Mouse (Mus musculus) hindbrain, embryonic 12.5 days (tissue): ENCODE measurements around the gene S100a4. TPM values are rescaled to one million over a fixed set of nuclear protein-coding genes. Genes with fewer than 3 reads are reported as not detected.

Experiments used
- polyA plus RNA-seq: library from polyadenylated mRNA; unstranded; fragments of >200 nt; fragmentation: Nextera tagmentation; extraction: Ambion mirVana; gene quantifications from 2 replicates; pipeline ENCODE4 v1.2.1, GENCODE M21; 2016

S100a4 gene
- polyA plus RNA-seq, 1 experiment from 2014 or later: 1.3 TPM

Other genes starting within 250 kb of the S100a4 start
- gene Slc27a3, start 213.8 kb upstream of the S100a4 start, polyA plus RNA-seq: 32.9 and 35.3 TPM in 2 replicates
- gene Ints3, start 170.1 kb upstream of the S100a4 start, polyA plus RNA-seq: 40.5 and 44.3 TPM in 2 replicates
- gene Npr1, start 137.9 kb upstream of the S100a4 start, polyA plus RNA-seq: 3.8 and 4.1 TPM in 2 replicates
- 292 and 310 TPM in 2 replicates for gene Ilf2, start 127.6 kb upstream of the S100a4 start, polyA plus RNA-seq
- gene Snapin, start 112.7 kb upstream of the S100a4 start, polyA plus RNA-seq: 80.6 and 89.5 TPM in 2 replicates
- 203 and 218 TPM in 2 replicates for gene Chtop, start 94.3 kb upstream of the S100a4 start, polyA plus RNA-seq
- 5.8 and 13.4 TPM in 2 replicates for gene S100a1, start 89.4 kb upstream of the S100a4 start, polyA plus RNA-seq
- gene S100a13, start 89.3 kb upstream of the S100a4 start, polyA plus RNA-seq: 15.3 and 16.4 TPM in 2 replicates
- gene S100a14, start 76.9 kb upstream of the S100a4 start, polyA plus RNA-seq: 0.66 TPM in 1 of 2 replicates, not detected in the other
- 40.0 and 45.8 TPM in 2 replicates for gene S100a16, start 66.5 kb upstream of the S100a4 start, polyA plus RNA-seq
- 0.59 and 0.63 TPM in 2 replicates for gene S100a3, start 43.2 kb upstream of the S100a4 start, polyA plus RNA-seq
- not detected in 2 replicates for gene S100a2, start 13.5 kb upstream of the S100a4 start, polyA plus RNA-seq
- gene Gm42674, start 1.9 kb upstream of the S100a4 start, polyA plus RNA-seq: not detected in 2 replicates
- gene S100a5, start 4.8 kb downstream of the S100a4 start, polyA plus RNA-seq: not detected in 2 replicates
- 28.5 and 30.3 TPM in 2 replicates for gene S100a6, start 9.1 kb downstream of the S100a4 start, polyA plus RNA-seq
- not detected in 2 replicates for gene S100a7a, start 50.2 kb downstream of the S100a4 start, polyA plus RNA-seq
- gene S100a8, start 65.2 kb downstream of the S100a4 start, polyA plus RNA-seq: 8.2 and 19.4 TPM in 2 replicates
- gene S100a9, start 92.0 kb downstream of the S100a4 start, polyA plus RNA-seq: 7.9 and 10.2 TPM in 2 replicates
- gene Pglyrp4, start 123.1 kb downstream of the S100a4 start, polyA plus RNA-seq: not detected in 2 replicates
- not detected in 2 replicates for gene Gm5849, start 174.1 kb downstream of the S100a4 start, polyA plus RNA-seq